Mouse (Mus musculus) olfactory bulb, adult 2 months (tissue): ENCODE data around the gene Ccdc171.

Experiments
- CTCF ChIP-seq: fragments of 200-500 bp; IDR thresholded peaks from 2 replicates; pipeline ENCODE4 v1.5.1; 2012; ENCODE audit warnings: low read depth, mild to moderate bottlenecking, low read length, moderate library complexity; ENCODE audit not compliant: insufficient read depth
- POLR2A ChIP-seq: fragments of 200-500 bp; IDR thresholded peaks from 2 replicates; pipeline ENCODE4 v1.6.1; 2012; ENCODE audit warnings: mild to moderate bottlenecking, low read depth, low read length, moderate library complexity; ENCODE audit not compliant: insufficient read depth

DNA sequence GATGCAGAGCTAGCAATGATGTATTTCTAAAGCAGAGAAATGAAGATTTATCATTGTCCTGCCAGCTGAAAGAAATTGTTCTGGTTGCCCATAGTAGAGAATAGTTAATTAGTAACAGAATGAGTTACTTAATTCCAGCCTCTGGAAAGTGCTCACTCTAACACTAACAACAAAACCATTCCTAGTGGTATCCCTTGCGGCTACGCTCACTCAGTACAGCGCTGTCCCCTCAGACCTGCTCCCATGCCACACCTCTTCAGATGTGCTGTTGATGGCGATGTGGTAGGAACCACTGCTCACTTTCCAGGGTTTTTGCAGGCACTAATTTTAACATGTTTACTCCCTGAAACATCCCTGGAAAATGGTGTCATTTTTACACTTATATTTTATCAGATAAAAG lies 126.1 kb downstream of the Ccdc171 start:
- no peak for TF ChIP-seq POLR2A
- no peak for TF ChIP-seq CTCF
